Mouse (Mus musculus) heart, adult 18-20 months (tissue): Measurements from ENCODE around the gene Pdik1l. TPM values are rescaled to one million over a fixed set of nuclear protein-coding genes. Genes with fewer than 3 reads are reported as not detected.

Experiments used
- DNase-seq, 2 experiments: peaks; one replicate each; pipeline ENCODE4 v3.0.0; 2021 to 2022; ENCODE audit warnings: mixed read lengths in 1 of 2
- total RNA-seq, 2 experiments: library from RNA; stranded (reverse); gene quantifications; 2 replicates each; pipeline ENCODE4 v1.2.3; 2021

Gene Pdik1l
- total RNA-seq, 2 experiments from 2014 or later, result 4.8 to 8.0 TPM

- DNase-seq, result peak; percentile 81 to 86
Observed at GRCm38 (mm10) chr4:134238279-134238651, 49.4 kb downstream of the Pdik1l start, which contains the start of gene Cnksr1. Cnksr1 (minus strand) TSS chr4:134238399.

GRCm38 (mm10) chr4:134237582-134238278 is 50.0 kb downstream of the Pdik1l start:
- peak in 1 of 2 experiments; percentile 28 for DNase-seq

- peak; percentile 51 to 67 for DNase-seq
Observed at GRCm38 (mm10) chr4:134234876-134235275, 52.8 kb downstream of the Pdik1l start.

GRCm38 (mm10) chr4:134230431-134230830 is 57.3 kb downstream of the Pdik1l start:
- DNase-seq, result no peak

- DNase-seq, result no peak
Observed at GRCm38 (mm10) chr4:134227194-134227593, 60.5 kb downstream of the Pdik1l start, which contains the start of gene Catsper4. Catsper4 (minus strand) TSS chr4:134227383.

Other genes starting within 250 kb of the Pdik1l start
- gene Zfp683, start 234.1 kb downstream of the Pdik1l start, total RNA-seq, result not detected
- gene Crybg2, start 227.1 kb downstream of the Pdik1l start, total RNA-seq, result under 1 TPM in 1 of 2 experiments, not detected in 1; 0.08 TPM
- 10 to 100 TPM in 1 of 2 experiments, 1 to 10 TPM in 1; 5.8 to 20.9 TPM for gene Cd52, start 192.8 kb downstream of the Pdik1l start, total RNA-seq
- 1 to 10 TPM; 2.0 to 2.4 TPM for gene Ubxn11, start 185.3 kb downstream of the Pdik1l start, total RNA-seq
- gene Sh3bgrl3, start 159.1 kb downstream of the Pdik1l start, total RNA-seq, result 10 to 100 TPM; 34.0 to 42.8 TPM
- gene Cep85, start 100.8 kb downstream of the Pdik1l start, total RNA-seq, result 10 to 100 TPM; 40.4 to 41.9 TPM
- not detected for gene Gm7534, start 84.9 kb downstream of the Pdik1l start, total RNA-seq
- not detected for gene Catsper4, start 60.5 kb downstream of the Pdik1l start, total RNA-seq
- 1 to 10 TPM; 3.9 to 6.3 TPM for gene Cnksr1, start 49.5 kb downstream of the Pdik1l start, total RNA-seq
- gene E130218I03Rik, start 44.2 kb downstream of the Pdik1l start, total RNA-seq, result not detected
- 1 to 10 TPM; 3.3 to 3.6 TPM for gene Zfp593, start 42.3 kb downstream of the Pdik1l start, total RNA-seq
- not detected for gene Gm30191, start 41.0 kb downstream of the Pdik1l start, total RNA-seq
- 1 to 10 TPM; 5.1 to 6.3 TPM for gene Grrp1, start 33.8 kb downstream of the Pdik1l start, total RNA-seq
- gene Trim63, start 27.2 kb upstream of the Pdik1l start, total RNA-seq, result 100 to 1,000 TPM; 195 to 199 TPM
- under 1 TPM; 0.30 to 0.72 TPM for gene Slc30a2, start 55.3 kb upstream of the Pdik1l start, total RNA-seq
- 10 to 100 TPM; 19.7 to 19.8 TPM for gene Extl1, start 96.0 kb upstream of the Pdik1l start, total RNA-seq
- gene Pafah2, start 108.4 kb upstream of the Pdik1l start, total RNA-seq, result 1 to 10 TPM; 6.1 to 7.9 TPM
- gene Stmn1, start 180.4 kb upstream of the Pdik1l start, total RNA-seq, result 10 to 100 TPM; 21.3 to 24.5 TPM
- gene Paqr7, start 208.8 kb upstream of the Pdik1l start, total RNA-seq, result 10 to 100 TPM; 15.5 to 15.7 TPM
- under 1 TPM in 1 of 2 experiments, not detected in 1; 0.36 TPM for gene Aunip, start 223.1 kb upstream of the Pdik1l start, total RNA-seq
- gene Mtfr1l, start 247.5 kb upstream of the Pdik1l start, total RNA-seq, result 100 to 1,000 TPM; 184 to 217 TPM